Mouse (Mus musculus) stomach, embryonic 14.5 days (tissue): Measurements from ENCODE around the gene Sdsl. TPM values are rescaled to one million over a fixed set of nuclear protein-coding genes. Genes with fewer than 3 reads are reported as not detected.

Source experiments
- ATAC-seq: fragments of 200-750 bp; cut with Nextera tagmentation; 2 replicates; pipeline ENCODE4 v1.8.0; 2017; ENCODE audit warnings: low read depth, moderate TSS enrichment; ENCODE audit not compliant: insufficient number of reproducible peaks, insufficient read depth, low FRiP score
- H3K27ac ChIP-seq: fragments of 300-500 bp; sonication (generic); 2 replicates; pipeline ENCODE4 v1.5.1; 2014; ENCODE audit warnings: mild to moderate bottlenecking, low read length, moderate library complexity, mixed read lengths
- H3K27me3 ChIP-seq: fragments of 300-500 bp; sonication (generic); 2 replicates; pipeline ENCODE4 v1.6.1; 2014; ENCODE audit warnings: low read length, control low read depth, mixed read lengths; ENCODE audit not compliant: control insufficient read depth, insufficient read depth
- H3K36me3 ChIP-seq: fragments of 300-500 bp; sonication (generic); 2 replicates; pipeline ENCODE4 v1.6.1; 2014; ENCODE audit warnings: mild to moderate bottlenecking, control low read depth, low read length, moderate library complexity, mixed read lengths; ENCODE audit not compliant: control insufficient read depth, insufficient read depth
- H3K4me1 ChIP-seq: fragments of 300-500 bp; sonication (generic); 2 replicates; pipeline ENCODE4 v1.6.1; 2014; ENCODE audit warnings: low read length, control low read depth, mixed read lengths; ENCODE audit not compliant: control insufficient read depth, insufficient read depth
- H3K4me2 ChIP-seq: fragments of 300-500 bp; sonication (generic); replicated peaks from 2 replicates; pipeline ENCODE4 v1.6.1; 2014; ENCODE audit warnings: low read depth, low read length, control low read depth
- H3K4me3 ChIP-seq: fragments of 300-500 bp; sonication (generic); 2 replicates; pipeline ENCODE4 v1.5.1; 2014; ENCODE audit warnings: low read depth, low read length, control low read depth
- H3K9ac ChIP-seq: fragments of 300-500 bp; sonication (generic); replicated peaks from 2 replicates; pipeline ENCODE4 v1.6.1; 2014; ENCODE audit warnings: low read depth, mild to moderate bottlenecking, control low read depth, low read length, moderate library complexity, mixed read lengths
- H3K9me3 ChIP-seq: fragments of 300-500 bp; sonication (generic); 2 replicates; pipeline ENCODE4 v1.6.1; 2016; ENCODE audit warnings: low read depth, low read length, control low read depth; ENCODE audit not compliant: control insufficient read depth
- WGBS: fragments of 180-500 bp; shearing (Covaris S2); extraction: QIAGEN DNeasy Blood & Tissue Kit; methylation state at CpG from one replicate; pipeline ENCODE4 v1.1.7; 2014; 5-methylcytosine and 5-hydroxymethylcytosine counted together
- polyA plus RNA-seq: library from polyadenylated mRNA; unstranded; fragments of >200 nt; fragmentation: Nextera tagmentation; extraction: Ambion mirVana; gene quantifications from 2 replicates; pipeline ENCODE4 v1.2.1, GENCODE M21; 2014

Sdsl gene
- polyA plus RNA-seq, 1 experiment from 2014 or later = 5.8 TPM

DNA sequence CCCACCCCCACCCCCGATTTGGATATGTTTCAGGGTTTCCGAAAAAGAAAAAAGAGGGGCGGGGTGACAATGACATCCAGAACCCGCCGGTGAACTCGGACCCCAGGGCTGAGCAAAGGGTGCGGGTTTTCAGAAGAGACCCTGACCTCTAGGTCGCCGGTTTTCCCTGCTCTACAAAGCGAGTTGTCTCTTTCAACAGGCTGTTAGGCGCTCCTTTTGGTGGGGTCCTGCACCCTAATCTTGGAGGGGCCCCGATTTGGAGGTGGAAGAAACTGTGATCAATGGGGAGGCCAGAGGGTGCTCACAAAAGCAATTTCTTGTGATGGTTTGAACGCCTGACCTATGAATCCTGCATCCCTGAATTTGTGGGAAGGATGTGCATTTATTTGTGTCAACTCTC is 34.1 kb downstream of the Sdsl start:
- Histone ChIP-seq H3K36me3 (no peaks in the 10 kb centered on the region), H3K27me3 (peaks cover 69% of the 10 kb centered on the region), H3K9ac (no peak overlapping the region), H3K4me2 (no peak overlapping the region), H3K4me1 (peaks cover 8% of the 10 kb centered on the region; the same call in 1 of the 2 replicates), H3K9me3 (no peaks in the 10 kb centered on the region), H3K27ac (no peak overlapping the region), H3K4me3 (no peak overlapping the region)
- 3% methylated on average over 13 of the region's 13 CpGs for WGBS
- ATAC-seq = no peak

DNA sequence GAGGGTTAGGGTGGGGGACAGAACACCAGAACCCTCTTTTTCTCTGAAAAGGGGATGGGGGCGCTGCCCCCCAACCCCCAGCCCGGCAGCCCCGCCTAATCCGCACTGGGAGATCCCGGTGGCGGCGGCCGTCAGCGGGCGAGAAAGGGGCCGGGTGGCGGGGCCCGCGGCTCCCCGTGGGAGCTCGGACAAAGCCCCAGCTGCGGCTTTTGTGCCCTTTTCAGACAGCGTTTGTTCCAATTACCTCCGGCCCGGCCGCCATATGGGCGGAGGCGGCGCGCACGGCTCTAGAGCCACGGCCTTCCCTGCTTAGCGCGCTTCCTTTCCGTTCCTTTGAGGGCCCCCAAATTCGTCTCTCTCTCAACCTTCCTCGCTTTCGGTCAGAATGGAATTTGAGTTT is 34.6 kb downstream of the Sdsl start:
- no peaks in the 10 kb centered on the region for H3K36me3 ChIP-seq
- peaks cover 8% of the 10 kb centered on the region; the same call in 1 of the 2 replicates for H3K4me1 ChIP-seq
- ATAC-seq = no peak
- no peak overlapping the region for H3K9ac ChIP-seq
- under 1% methylated on average over 32 of the region's 33 CpGs for WGBS
- no peak overlapping the region for H3K27ac ChIP-seq
- H3K4me2 ChIP-seq = 0 out of 2 replicates have a peak overlapping the region, but pooled peaks have one; percentile 23
- peak overlapping the region; percentile 13; the same call in 1 of the 2 replicates for H3K4me3 ChIP-seq
- H3K27me3 ChIP-seq = peaks cover 72% of the 10 kb centered on the region
- no peaks in the 10 kb centered on the region for H3K9me3 ChIP-seq

DNA sequence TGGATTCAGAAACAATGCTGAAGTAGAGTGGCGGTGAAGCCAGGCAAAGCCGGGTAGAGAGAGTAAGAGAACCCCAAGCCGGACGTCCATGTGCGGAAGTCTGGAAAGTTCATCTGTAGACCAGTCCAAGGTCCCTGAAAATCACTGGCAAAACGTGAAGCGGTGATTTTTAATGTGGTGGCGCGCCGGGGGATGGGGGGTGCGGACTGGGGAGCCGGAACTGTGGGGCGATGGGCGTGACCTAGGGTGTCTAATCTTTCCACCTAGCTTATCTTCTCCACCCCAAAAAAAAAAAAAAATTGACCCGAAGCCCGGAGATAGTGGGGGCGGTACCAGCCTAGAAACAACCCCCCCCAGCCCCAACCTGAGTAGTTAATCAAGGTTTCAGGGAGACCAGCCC is 35.1 kb downstream of the Sdsl start:
- Histone ChIP-seq H3K4me2 (0 out of 2 replicates have a peak overlapping the region, but pooled peaks have one; percentile 23), H3K36me3 (no peaks in the 10 kb centered on the region), H3K4me3 (peak overlapping the region; percentile 13; the same call in 1 of the 2 replicates), H3K9ac (no peak overlapping the region), H3K27ac (no peak overlapping the region), H3K27me3 (peaks cover 72% of the 10 kb centered on the region), H3K9me3 (no peaks in the 10 kb centered on the region), H3K4me1 (peaks cover 8% of the 10 kb centered on the region; the same call in 1 of the 2 replicates)
- ATAC-seq = no peak
- WGBS = 2% methylated on average over 17 of the region's 17 CpGs

DNA sequence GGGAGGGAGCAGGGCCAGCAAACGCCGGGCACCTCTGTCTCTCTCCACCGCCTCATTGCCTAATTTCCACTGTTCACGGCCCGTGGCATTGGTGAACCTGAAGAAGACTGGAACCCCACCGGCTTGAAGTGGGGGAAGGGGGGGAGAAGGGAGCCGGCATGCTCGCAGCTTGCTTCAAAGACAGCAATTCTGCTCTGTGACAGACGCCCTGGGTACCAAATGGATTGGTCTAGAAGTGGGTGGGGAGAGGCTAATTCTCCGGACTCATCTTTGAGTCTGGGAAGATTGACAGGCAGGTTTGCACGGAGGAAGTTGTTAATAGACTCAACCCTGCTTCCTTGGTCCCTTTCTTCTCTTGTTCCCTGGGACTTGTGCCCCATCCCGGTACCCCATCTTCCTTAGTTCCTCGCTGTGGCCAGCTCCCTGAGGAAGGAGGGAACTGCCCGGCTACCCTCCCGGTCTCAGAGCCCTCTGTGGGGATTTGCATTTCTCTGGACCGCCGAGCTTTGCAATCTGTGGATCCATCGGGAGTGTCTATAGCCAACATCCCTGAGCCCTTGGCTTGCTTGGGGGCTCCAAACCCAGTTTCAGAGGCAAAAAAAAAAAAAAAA is 35.6 kb downstream of the Sdsl start:
- Histone ChIP-seq H3K27me3 (peaks cover 77% of the 10 kb centered on the region), H3K36me3 (no peaks in the 10 kb centered on the region), H3K9me3 (no peaks in the 10 kb centered on the region), H3K4me3 (no peak overlapping the region), H3K9ac (no peak overlapping the region), H3K27ac (no peak overlapping the region), H3K4me2 (no peak overlapping the region), H3K4me1 (peaks cover 8% of the 10 kb centered on the region; the same call in 1 of the 2 replicates)
- 0% methylated on average over 18 of the region's 18 CpGs for WGBS
- no peak for ATAC-seq

DNA sequence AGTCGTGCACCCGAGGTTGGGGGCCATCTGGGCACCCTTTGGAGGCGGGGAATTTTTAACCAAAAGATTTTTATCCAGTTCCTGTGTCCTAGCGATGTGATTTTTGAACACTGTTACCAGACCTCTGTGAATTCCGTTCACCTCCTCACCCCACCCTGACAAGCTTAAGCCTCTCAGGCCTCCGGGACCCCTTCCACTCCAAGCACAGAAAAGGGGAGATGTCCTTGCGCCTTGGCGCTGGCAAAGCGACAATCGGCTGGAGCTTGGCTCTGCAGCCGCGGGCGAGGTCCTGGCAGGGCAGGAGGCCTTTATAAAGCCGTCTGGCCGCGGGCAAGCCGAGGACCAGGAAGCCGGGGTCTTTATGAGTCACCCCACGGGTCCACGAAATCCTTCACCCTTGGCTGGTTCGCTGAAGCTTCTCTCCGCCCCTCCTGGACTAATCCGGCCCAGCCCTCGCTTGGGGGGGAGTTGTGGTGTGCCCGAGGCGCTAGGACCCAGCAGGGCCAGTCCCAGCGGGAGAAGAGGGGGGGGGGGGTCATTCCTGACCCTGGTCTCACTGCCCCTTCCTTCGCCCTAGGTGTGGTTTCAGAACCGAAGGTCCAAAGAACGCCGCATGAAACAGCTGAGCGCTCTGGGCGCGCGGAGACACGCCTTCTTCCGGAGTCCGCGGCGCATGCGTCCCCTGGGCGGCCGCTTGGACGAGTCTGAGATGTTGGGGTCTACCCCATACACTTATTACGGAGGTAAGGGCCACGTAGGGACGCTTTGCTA is 36.7 kb downstream of the Sdsl start:
- Histone ChIP-seq H3K9me3 (no peaks in the 10 kb centered on the region), H3K36me3 (no peaks in the 10 kb centered on the region), H3K4me1 (peaks cover 8% of the 10 kb centered on the region; the same call in 1 of the 2 replicates), H3K9ac (no peak overlapping the region), H3K4me2 (peak overlapping the region; percentile 57), H3K4me3 (peak overlapping the region; percentile 33), H3K27me3 (peaks cover 88% of the 10 kb centered on the region), H3K27ac (no peak overlapping the region)
- 1% methylated on average over 47 of the region's 47 CpGs for WGBS
- ATAC-seq = no peak

DNA sequence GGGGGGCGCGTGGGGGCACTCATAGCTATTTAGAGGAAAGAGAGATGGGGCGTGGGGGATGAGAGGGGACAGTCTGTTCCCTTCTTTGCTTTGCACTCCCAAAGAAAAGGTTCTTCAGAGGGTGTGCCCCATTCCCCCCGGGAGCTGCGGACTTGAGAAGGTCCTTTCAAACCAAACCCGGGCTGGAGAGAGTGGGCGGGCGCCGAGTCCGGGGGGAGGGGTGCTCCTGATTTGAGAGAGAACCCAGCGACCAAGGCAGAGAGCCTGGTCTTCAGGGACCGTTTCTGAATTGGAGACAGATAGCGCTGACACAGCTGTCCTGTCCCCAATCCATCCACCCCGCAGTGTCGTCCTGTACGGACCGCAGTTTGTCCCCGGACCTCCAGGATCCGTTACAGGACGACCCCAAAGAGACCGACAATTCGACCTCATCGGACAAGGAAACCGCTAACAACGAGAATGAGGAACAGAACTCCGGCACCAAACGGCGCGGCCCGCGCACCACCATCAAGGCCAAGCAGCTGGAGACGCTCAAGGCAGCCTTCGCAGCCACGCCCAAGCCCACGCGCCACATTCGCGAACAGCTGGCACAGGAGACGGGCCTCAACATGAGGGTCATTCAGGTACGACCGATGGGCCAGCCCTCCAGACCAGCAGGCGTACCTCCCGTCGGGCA is 37.5 kb downstream of the Sdsl start:
- no peak for ATAC-seq
- under 1% methylated on average over 44 of the region's 44 CpGs for WGBS
- Histone ChIP-seq H3K27me3 (peaks cover 88% of the 10 kb centered on the region), H3K9me3 (no peaks in the 10 kb centered on the region), H3K27ac (no peak overlapping the region), H3K36me3 (no peaks in the 10 kb centered on the region), H3K4me3 (no peak overlapping the region), H3K4me2 (peak overlapping the region; percentile 57; the same call in 1 of the 2 replicates), H3K4me1 (peaks cover 6% of the 10 kb centered on the region; the same call in 1 of the 2 replicates), H3K9ac (no peak overlapping the region)

DNA sequence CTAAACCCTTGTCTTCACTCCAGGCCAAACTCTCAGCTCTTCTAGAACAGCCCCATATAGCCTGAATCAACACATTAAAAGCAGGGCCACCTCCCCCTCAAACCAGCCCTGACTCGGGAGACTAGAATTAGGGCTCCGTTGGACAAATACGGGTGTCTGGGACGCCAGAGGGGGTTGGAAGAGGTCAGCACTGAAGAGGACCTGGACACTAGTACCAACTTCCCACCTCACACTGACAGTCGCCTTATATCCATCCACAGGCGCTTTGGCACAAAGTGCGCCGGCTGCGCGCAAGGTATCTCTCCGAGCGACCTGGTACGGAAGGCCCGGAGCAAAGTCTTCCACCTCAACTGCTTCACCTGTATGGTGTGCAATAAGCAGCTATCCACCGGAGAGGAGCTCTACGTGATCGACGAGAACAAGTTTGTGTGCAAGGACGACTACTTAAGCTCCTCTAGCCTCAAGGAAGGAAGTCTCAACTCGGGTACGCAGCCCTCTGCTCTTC is 38.3 kb downstream of the Sdsl start:
- no peak for ATAC-seq
- 2% methylated on average over 21 of the region's 21 CpGs for whole genome bisulfite sequencing
- Histone ChIP-seq H3K9me3 (no peaks in the 10 kb centered on the region), H3K4me3 (no peak overlapping the region), H3K4me2 (no peak overlapping the region), H3K27ac (no peak overlapping the region), H3K4me1 (0 out of 2 replicates have a peak, but pooled peaks cover 3% of the 10 kb centered on the region), H3K36me3 (no peaks in the 10 kb centered on the region), H3K9ac (no peak overlapping the region), H3K27me3 (peaks cover 88% of the 10 kb centered on the region)

DNA sequence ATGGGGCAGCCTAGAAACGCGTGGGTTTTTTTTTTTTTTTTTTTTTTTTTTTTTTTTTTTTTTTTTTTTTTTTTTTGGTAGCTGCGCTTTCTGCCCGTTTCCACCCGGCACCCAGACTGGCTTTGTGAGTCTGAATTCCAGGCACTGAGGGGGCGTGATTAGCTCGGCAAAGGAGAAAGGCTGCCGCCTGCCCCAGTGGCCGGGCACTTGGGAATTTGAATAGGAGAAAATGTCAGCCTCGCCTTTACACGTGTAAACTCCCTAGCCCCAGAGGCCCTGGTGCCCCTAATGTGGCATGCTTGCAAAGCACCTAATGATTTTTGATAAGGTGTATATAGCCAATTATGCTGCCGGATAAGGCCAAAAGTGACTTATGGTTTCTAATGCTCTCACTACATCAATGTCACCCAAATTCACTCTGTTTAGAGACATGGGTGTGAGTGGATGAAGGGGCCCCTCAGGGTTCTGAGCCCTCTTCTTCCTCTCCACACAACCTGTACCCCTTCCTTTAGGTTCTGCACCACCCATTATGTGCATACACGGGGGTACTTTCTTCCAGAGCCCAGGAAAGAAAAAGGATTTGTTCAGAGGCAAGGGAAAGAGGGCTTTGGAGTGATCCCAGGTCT is 39.4 kb downstream of the Sdsl start:
- H3K9me3 ChIP-seq = no peaks in the 10 kb centered on the region
- H3K4me3 ChIP-seq = no peak overlapping the region
- WGBS = 2% methylated on average over 13 of the region's 13 CpGs
- peaks cover 86% of the 10 kb centered on the region for H3K27me3 ChIP-seq
- no peaks in the 10 kb centered on the region for H3K36me3 ChIP-seq
- no peak overlapping the region for H3K27ac ChIP-seq
- no peak for ATAC-seq
- H3K4me2 ChIP-seq = no peak overlapping the region
- 0 out of 2 replicates have a peak, but pooled peaks cover 3% of the 10 kb centered on the region for H3K4me1 ChIP-seq
- H3K9ac ChIP-seq = no peak overlapping the region
